Mouse (Mus musculus) myocyte (in vitro differentiated cells): Measurements from ENCODE around the gene Ndc80. TPM values are rescaled to one million over a fixed set of nuclear protein-coding genes. Genes with fewer than 3 reads are reported as not detected.
A peak's percentile ranks its signal among the peaks of the same experiment; 100 is the strongest.

Experiments used
- H3K27me3 ChIP-seq: one replicate; pipeline ENCODE4 v1.6.1; 2011; ENCODE audit not compliant: control insufficient read depth, insufficient read depth, insufficient read length
- H3K36me3 ChIP-seq: one replicate; pipeline ENCODE4 v1.6.1; 2011; ENCODE audit not compliant: control insufficient read depth, insufficient read depth
- H3K4me2 ChIP-seq: one replicate; pipeline ENCODE4 v1.6.1; 2011; ENCODE audit warnings: low read depth, control low read depth
- H3K4me3 ChIP-seq: one replicate; pipeline ENCODE4 v1.5.1; 2011; ENCODE audit warnings: mild to moderate bottlenecking, control low read depth, moderate library complexity
- H3K79me2 ChIP-seq: one replicate; pipeline ENCODE4 v1.6.1; 2011; ENCODE audit not compliant: control insufficient read depth, insufficient read depth
- H3ac ChIP-seq: one replicate; pipeline ENCODE4 v1.6.1; 2011; ENCODE audit not compliant: control insufficient read depth, insufficient read length
- CEBPB ChIP-seq: IDR thresholded peaks from 2 replicates; pipeline ENCODE4 v1.6.1; 2011; ENCODE audit warnings: mild to moderate bottlenecking, moderate library complexity; ENCODE audit not compliant: poor library complexity, insufficient read depth, severe bottlenecking
- E2F4 ChIP-seq: IDR thresholded peaks from one replicate; pipeline ENCODE4 v1.6.1; 2011; ENCODE audit warnings: mild to moderate bottlenecking, control low read depth, moderate library complexity; ENCODE audit not compliant: insufficient read depth
- MAX ChIP-seq: IDR thresholded peaks from one replicate; pipeline ENCODE4 v1.6.1; 2011; ENCODE audit warnings: low read depth, mild to moderate bottlenecking, control low read depth
- MYOD1 ChIP-seq, 3 experiments: IDR thresholded peaks; one replicate each; pipeline ENCODE4 v1.6.1; 2011; ENCODE audit warnings: control low read depth in 2 of 3, low read depth in 2 of 3, mild to moderate bottlenecking in 2 of 3, moderate library complexity in 1 of 3; ENCODE audit not compliant: insufficient read length in 2 of 3, control insufficient read depth in 1 of 3
- MYOG ChIP-seq, 3 experiments: IDR thresholded peaks; one replicate each; pipeline ENCODE4 v1.6.1; 2011; ENCODE audit warnings: control low read depth in 2 of 3, low read depth in 2 of 3, mild to moderate bottlenecking in 2 of 3; ENCODE audit not compliant: insufficient read length in 2 of 3, control insufficient read depth in 1 of 3, insufficient read depth in 1 of 3
- POLR2A ChIP-seq: IDR thresholded peaks from one replicate; pipeline ENCODE4 v1.6.1; 2011; ENCODE audit warnings: low read depth, mild to moderate bottlenecking, control low read depth, moderate library complexity; ENCODE audit not compliant: insufficient read length
- POLR2AphosphoS2 ChIP-seq: IDR thresholded peaks from one replicate; pipeline ENCODE4 v1.6.1; 2011; ENCODE audit warnings: low read depth, control low read depth; ENCODE audit not compliant: insufficient read length
- REST ChIP-seq: IDR thresholded peaks from one replicate; pipeline ENCODE4 v1.6.1; 2011; ENCODE audit warnings: mild to moderate bottlenecking, control low read depth, moderate library complexity; ENCODE audit not compliant: insufficient read depth, insufficient read length
- SRF ChIP-seq: IDR thresholded peaks from one replicate; pipeline ENCODE4 v1.6.1; 2011; ENCODE audit warnings: low read depth; ENCODE audit not compliant: control insufficient read depth, insufficient read length
- TCF12 ChIP-seq: IDR thresholded peaks from one replicate; pipeline ENCODE4 v1.6.1; 2011; ENCODE audit warnings: mild to moderate bottlenecking, control low read depth; ENCODE audit not compliant: poor library complexity, insufficient read depth, severe bottlenecking
- TCF3 ChIP-seq: IDR thresholded peaks from one replicate; pipeline ENCODE4 v1.6.1; 2011; ENCODE audit warnings: low read depth, control low read depth; ENCODE audit not compliant: insufficient read length
- USF1 ChIP-seq: IDR thresholded peaks from one replicate; pipeline ENCODE4 v1.6.1; 2011; ENCODE audit warnings: low read depth, mild to moderate bottlenecking, control low read depth, moderate library complexity
- polyA plus RNA-seq: library from polyadenylated mRNA; unstranded; fragments of >200 nt; fragmentation: generic; extraction: Trizol; gene quantifications from one replicate; pipeline ENCODE4 v1.2.1, GENCODE M21; 2012; ENCODE audit warnings: missing spikeins

Ndc80 gene
- polyA plus RNA-seq, 1 experiment: 8.9 TPM

GRCm38 (mm10) chr17:71483418-71484060 lies 43.1 kb downstream of the Ndc80 start:
- Histone ChIP-seq H3K4me2 (no peak overlapping the region), H3ac (no peak overlapping the region), H3K36me3 (no peaks in the 10 kb centered on the region), H3K4me3 (no peak overlapping the region), H3K79me2 (no peaks in the 10 kb centered on the region), H3K27me3 (no peaks in the 10 kb centered on the region)
- TF ChIP-seq MAX: no peak
- TF ChIP-seq MYOG (IDR thresholded peaks at IDR 0.05; ENCODE audit: control insufficient read depth in 1 of 3, insufficient read depth in 1 of 3, insufficient read length in 2 of 3, low read depth in 2 of 3): no peak
- no peak for TF ChIP-seq USF1
- TF ChIP-seq POLR2AphosphoS2: no peak
- TF ChIP-seq TCF3: no peak
- TF ChIP-seq POLR2A: no peak
- no peak for TF ChIP-seq REST
- TF ChIP-seq TCF12: no peak
- no peak for TF ChIP-seq MYOD1 (IDR thresholded peaks at IDR 0.05; ENCODE audit: control insufficient read depth in 1 of 3, insufficient read length in 2 of 3, low read depth in 2 of 3)
- no peak for TF ChIP-seq SRF
- no peak for TF ChIP-seq CEBPB
- TF ChIP-seq E2F4: no peak

GRCm38 (mm10) chr17:71479381-71479901 lies 47.2 kb downstream of the Ndc80 start:
- Histone ChIP-seq H3K4me2 (no peak overlapping the region), H3K27me3 (no peaks in the 10 kb centered on the region), H3K79me2 (peaks cover 4% of the 10 kb centered on the region), H3K36me3 (no peaks in the 10 kb centered on the region), H3ac (no peak overlapping the region), H3K4me3 (no peak overlapping the region)
- TF ChIP-seq POLR2AphosphoS2: no peak
- TF ChIP-seq POLR2A: no peak
- no peak for TF ChIP-seq TCF12
- TF ChIP-seq MYOG (IDR thresholded peaks at IDR 0.05; ENCODE audit: control insufficient read depth in 1 of 3, insufficient read depth in 1 of 3, insufficient read length in 2 of 3, low read depth in 2 of 3): no peak
- TF ChIP-seq SRF: no peak
- no peak for TF ChIP-seq TCF3
- no peak for TF ChIP-seq REST
- no peak for TF ChIP-seq MAX
- no peak for TF ChIP-seq MYOD1 (IDR thresholded peaks at IDR 0.05; ENCODE audit: control insufficient read depth in 1 of 3, insufficient read length in 2 of 3, low read depth in 2 of 3)
- TF ChIP-seq E2F4: no peak
- TF ChIP-seq USF1: no peak
- TF ChIP-seq CEBPB: no peak

GRCm38 (mm10) chr17:71477481-71477880 lies 49.2 kb downstream of the Ndc80 start:
- no peak overlapping the region for H3K4me3 ChIP-seq
- no peaks in the 10 kb centered on the region for H3K36me3 ChIP-seq
- H3K4me2 ChIP-seq: no peak overlapping the region
- TF ChIP-seq CEBPB: no peak
- no peak for TF ChIP-seq USF1
- H3ac ChIP-seq: no peak overlapping the region
- H3K79me2 ChIP-seq: peaks cover 24% of the 10 kb centered on the region
- no peaks in the 10 kb centered on the region for H3K27me3 ChIP-seq

- Histone ChIP-seq H3K4me2 (peak overlapping the region; percentile 84), H3ac (peak overlapping the region; percentile 98), H3K36me3 (no peaks in the 10 kb centered on the region), H3K27me3 (no peaks in the 10 kb centered on the region), H3K4me3 (peak overlapping the region; percentile 63), H3K79me2 (peaks cover 34% of the 10 kb centered on the region)
- no peak for TF ChIP-seq MYOD1 (IDR thresholded peaks at IDR 0.05; ENCODE audit: control insufficient read depth in 1 of 3, insufficient read length in 2 of 3, low read depth in 2 of 3)
- no peak for TF ChIP-seq POLR2AphosphoS2
- TF ChIP-seq USF1: no peak
- TF ChIP-seq MAX: no peak
- TF ChIP-seq MYOG (IDR thresholded peaks at IDR 0.05; ENCODE audit: control insufficient read depth in 1 of 3, insufficient read depth in 1 of 3, insufficient read length in 2 of 3, low read depth in 2 of 3): no peak
- no peak for TF ChIP-seq REST
- TF ChIP-seq TCF3: no peak
- TF ChIP-seq POLR2A: no peak
- no peak for TF ChIP-seq E2F4
- no peak for TF ChIP-seq CEBPB
- TF ChIP-seq TCF12: no peak
- no peak for TF ChIP-seq SRF
These were observed 50.2 kb downstream of the Ndc80 start for GRCm38 (mm10) chr17:71476346-71477020.

- H3K27me3 ChIP-seq: no peaks in the 10 kb centered on the region
- peak overlapping the region; percentile 84 for H3K4me2 ChIP-seq
- no peaks in the 10 kb centered on the region for H3K36me3 ChIP-seq
- H3K79me2 ChIP-seq: peaks cover 41% of the 10 kb centered on the region
- peak overlapping the region; percentile 63 for H3K4me3 ChIP-seq
- H3ac ChIP-seq: peak overlapping the region; percentile 98
- TF ChIP-seq POLR2AphosphoS2 (no peak), MYOD1 (IDR thresholded peaks at IDR 0.05; ENCODE audit: control insufficient read depth in 1 of 3, insufficient read length in 2 of 3, low read depth in 2 of 3) (no peak), SRF (no peak), E2F4 (no peak), MAX (no peak), TCF3 (no peak), REST (no peak), POLR2A (no peak), TCF12 (no peak), USF1 (no peak), MYOG (IDR thresholded peaks at IDR 0.05; ENCODE audit: control insufficient read depth in 1 of 3, insufficient read depth in 1 of 3, insufficient read length in 2 of 3, low read depth in 2 of 3) (no peak), CEBPB (no peak)
These were observed 51.0 kb downstream of the Ndc80 start for GRCm38 (mm10) chr17:71475705-71476089.
